In the genomic region with DNA sequence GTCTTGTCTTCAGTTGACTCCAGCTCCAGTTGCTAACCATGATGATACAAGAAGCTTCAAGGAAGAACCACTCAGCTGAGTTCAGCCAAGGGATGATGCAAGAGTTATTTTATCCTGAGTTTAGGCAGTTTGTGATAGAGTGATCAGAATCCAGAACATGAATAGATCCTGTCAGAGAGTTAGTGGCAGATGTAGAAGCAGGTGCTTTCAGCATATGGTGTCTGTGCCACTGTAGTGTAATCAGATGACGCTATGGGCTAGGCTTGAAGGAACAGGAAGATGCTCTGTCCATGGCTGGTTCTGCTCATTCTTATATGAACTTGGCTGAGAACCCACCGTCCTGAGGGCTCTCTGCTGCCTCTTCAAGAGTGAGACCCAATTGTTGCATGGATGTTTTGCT, we compare ENCODE assay signal across 23 mouse cellular contexts. TPM values are rescaled to one million over a fixed set of nuclear protein-coding genes. Genes with fewer than 3 reads are reported as not detected.
"Had no signal": no experiment of that assay in that cellular context is flagged by ENCODE, and none has a peak within 500 bp of the region (broad histone marks: within the 10 kb centered on the region; RNA-seq: fewer than 3 reads in every experiment).

No protein-coding gene starts in this region.

- ATAC-seq: intestine, postnatal 0 days; liver, postnatal 0 days; lung, postnatal 0 days; midbrain, embryonic 15.5 days had no signal

- H3K9ac ChIP-seq: limb, embryonic 12.5 days; limb, embryonic 15.5 days; liver, embryonic 14.5 days; liver, postnatal 0 days; lung, embryonic 14.5 days; midbrain, embryonic 12.5 days; midbrain, embryonic 15.5 days; neural tube, embryonic 12.5 days; neural tube, embryonic 15.5 days; stomach, embryonic 15.5 days had no signal

- H3K27me3 ChIP-seq: limb, embryonic 12.5 days; limb, embryonic 15.5 days; midbrain, embryonic 12.5 days; midbrain, embryonic 15.5 days; neural tube, embryonic 12.5 days; neural tube, embryonic 15.5 days; stomach, embryonic 15.5 days had no signal

- H3K27ac ChIP-seq: kidney, postnatal 0 days; left cerebral cortex, adult 2 months; limb, embryonic 12.5 days; limb, embryonic 15.5 days; liver, embryonic 14.5 days; macrophage; midbrain, embryonic 12.5 days; midbrain, embryonic 15.5 days; neural tube, embryonic 12.5 days; neural tube, embryonic 15.5 days; stomach, embryonic 15.5 days had no signal

- H3K4me3 ChIP-seq: left cerebral cortex, adult 2 months; limb, embryonic 12.5 days; limb, embryonic 15.5 days; midbrain, embryonic 12.5 days; midbrain, embryonic 15.5 days; neural tube, embryonic 12.5 days; neural tube, embryonic 15.5 days; stomach, embryonic 15.5 days had no signal

- DNase-seq: kidney, adult 2 months; kidney, postnatal 36 days; liver, postnatal 0 days; lung, embryonic 14.5 days; right cerebral cortex, adult 18-20 months; right cerebral cortex, postnatal 14 days; spleen, adult 18-20 months; thymus, postnatal 25 days had no signal

- H3K9me3 ChIP-seq: limb, embryonic 12.5 days; limb, embryonic 15.5 days; midbrain, embryonic 12.5 days; midbrain, embryonic 15.5 days; neural tube, embryonic 12.5 days; neural tube, embryonic 15.5 days; stomach, embryonic 15.5 days had no signal

- H3K4me1 ChIP-seq: limb, embryonic 12.5 days; limb, embryonic 15.5 days; midbrain, embryonic 12.5 days; midbrain, embryonic 15.5 days; neural tube, embryonic 12.5 days; neural tube, embryonic 15.5 days; stomach, embryonic 15.5 days had no signal

- H3K4me2 ChIP-seq: limb, embryonic 12.5 days; limb, embryonic 15.5 days; liver, embryonic 11.5 days; lung, embryonic 14.5 days; midbrain, embryonic 12.5 days; midbrain, embryonic 15.5 days; neural tube, embryonic 12.5 days; neural tube, embryonic 15.5 days; stomach, embryonic 15.5 days had no signal

- H3K36me3 ChIP-seq: limb, embryonic 12.5 days; limb, embryonic 15.5 days; midbrain, embryonic 12.5 days; midbrain, embryonic 15.5 days; neural tube, embryonic 12.5 days; neural tube, embryonic 15.5 days; stomach, embryonic 15.5 days had no signal

RNA-seq across cellular contexts. Expression of a gene that starts 43.6 kb away (rescaled TPM):
- total RNA-seq: megakaryocyte, adult 5-6 weeks had no signal
- polyA plus RNA-seq: macrophage had no signal
